Mouse (Mus musculus) bone marrow macrophage, adult 2 months (primary cell): ENCODE data around the gene Zfp444.
"Not testable (repeated sequence)": the region's sequence is repeated elsewhere in the genome, so short reads cannot be mapped to it uniquely, and the experiment has no call there.

Source experiments
- CTCF ChIP-seq: IDR thresholded peaks from 2 replicates; pipeline ENCODE4 v1.5.1; 2012; ENCODE audit warnings: low read depth, mild to moderate bottlenecking, low read length, moderate library complexity
- POLR2A ChIP-seq: IDR thresholded peaks from 2 replicates; pipeline ENCODE4 v1.6.1; 2012; ENCODE audit warnings: mild to moderate bottlenecking, low read depth, low read length, borderline replicate concordance

DNA sequence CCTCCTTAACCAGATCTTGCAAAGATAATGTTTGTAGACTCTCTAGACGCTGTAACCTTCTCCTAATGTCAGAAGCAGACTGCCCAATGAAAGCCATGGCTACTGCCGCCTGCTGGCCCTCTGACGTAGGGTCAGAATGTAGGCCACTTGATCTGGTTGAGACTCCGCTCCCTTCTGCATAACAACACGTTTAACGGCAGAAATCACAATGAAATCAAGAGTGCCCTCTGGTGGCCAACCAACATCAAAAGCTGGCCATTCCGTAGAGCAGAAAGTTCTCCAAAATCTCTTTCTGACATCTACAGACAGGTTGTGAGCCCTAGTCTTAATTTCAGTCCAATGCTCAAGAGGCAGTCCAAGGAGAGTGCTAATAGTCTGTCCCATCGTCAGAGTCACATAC is 56.5 kb downstream of the Zfp444 start:
- not testable (repeated sequence) for TF ChIP-seq CTCF, POLR2A
